Mouse (Mus musculus) forebrain, embryonic 15.5 days (tissue): Measurements from ENCODE around the gene Olfr430. TPM values are rescaled to one million over a fixed set of nuclear protein-coding genes. Genes with fewer than 3 reads are reported as not detected.

Experiments
- ATAC-seq: fragments of 200-750 bp; cut with Nextera tagmentation; replicated peaks from 2 replicates; pipeline ENCODE4 v1.8.0; 2017; ENCODE audit warnings: mild to moderate bottlenecking, moderate TSS enrichment, moderate library complexity
- H3K27ac ChIP-seq: fragments of 300-500 bp; sonication (generic); replicated peaks from 2 replicates; pipeline ENCODE4 v1.5.1; 2015; ENCODE audit warnings: mild to moderate bottlenecking, inconsistent platforms
- H3K27me3 ChIP-seq: fragments of 300-500 bp; sonication (generic); 2 replicates; pipeline ENCODE4 v1.6.1; 2015; ENCODE audit warnings: inconsistent platforms
- H3K36me3 ChIP-seq: fragments of 300-500 bp; sonication (generic); 2 replicates; pipeline ENCODE4 v1.6.1; 2015; ENCODE audit warnings: mild to moderate bottlenecking, inconsistent platforms
- H3K4me1 ChIP-seq: fragments of 300-500 bp; sonication (generic); 2 replicates; pipeline ENCODE4 v1.6.1; 2015; ENCODE audit warnings: inconsistent platforms
- H3K4me2 ChIP-seq: fragments of 300-500 bp; sonication (generic); replicated peaks from 2 replicates; pipeline ENCODE4 v1.6.1; 2015; ENCODE audit warnings: mild to moderate bottlenecking, inconsistent platforms
- H3K4me3 ChIP-seq: fragments of 300-500 bp; sonication (generic); 2 replicates; pipeline ENCODE4 v1.5.1; 2015; ENCODE audit warnings: mild to moderate bottlenecking, inconsistent platforms
- H3K9ac ChIP-seq: fragments of 300-500 bp; sonication (generic); replicated peaks from 2 replicates; pipeline ENCODE4 v1.6.1; 2015; ENCODE audit warnings: mild to moderate bottlenecking, inconsistent platforms
- H3K9me3 ChIP-seq: fragments of 300-500 bp; sonication (generic); 2 replicates; pipeline ENCODE4 v1.6.1; 2016; ENCODE audit warnings: inconsistent platforms
- WGBS: fragments of 180-500 bp; shearing (Covaris S2); methylation state at CpG from one replicate; pipeline ENCODE4 v1.1.7; 2015; ENCODE audit warnings: mixed read lengths; 5-methylcytosine and 5-hydroxymethylcytosine counted together
- polyA plus RNA-seq: library from polyadenylated mRNA; unstranded; fragments of >200 nt; fragmentation: Nextera tagmentation; extraction: Ambion mirVana; gene quantifications from 2 replicates; pipeline ENCODE4 v1.2.1, GENCODE M21; 2015

The Olfr430 gene
- polyA plus RNA-seq, 1 experiment from 2014 or later, result not detected

DNA sequence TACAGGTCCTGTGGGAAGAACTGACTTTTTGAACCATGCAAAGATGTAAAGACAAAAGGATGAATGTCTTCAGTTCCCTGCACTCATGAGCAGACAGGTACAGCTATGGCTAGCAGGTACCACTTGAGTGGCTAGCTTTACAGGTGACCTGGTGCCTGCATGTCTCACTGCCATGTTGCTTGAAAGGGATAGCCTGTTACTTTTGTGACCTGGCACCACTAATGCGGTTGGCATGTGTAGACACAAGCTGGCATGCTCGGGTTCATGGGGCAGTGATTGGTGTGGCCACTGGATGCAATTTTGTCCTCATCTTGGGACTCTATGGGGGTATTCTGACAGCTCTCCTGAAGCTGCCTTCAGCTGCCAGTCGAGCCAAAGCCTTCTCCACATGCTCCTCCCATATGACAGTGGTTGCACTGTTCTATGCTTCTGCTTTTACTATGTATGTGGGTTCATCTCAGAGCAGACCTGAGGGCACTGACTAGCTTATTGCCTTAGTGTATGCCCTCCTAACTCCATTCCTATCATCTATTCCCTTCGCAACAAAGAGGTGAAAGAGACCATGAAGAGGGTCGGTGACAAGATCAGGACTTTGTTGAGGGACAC is 14.4 kb upstream of the Olfr430 start:
- WGBS, result 80% methylated on average over 5 of the region's 5 CpGs
- no peak for ATAC-seq
- H3K4me2 ChIP-seq, result no peak overlapping the region

DNA sequence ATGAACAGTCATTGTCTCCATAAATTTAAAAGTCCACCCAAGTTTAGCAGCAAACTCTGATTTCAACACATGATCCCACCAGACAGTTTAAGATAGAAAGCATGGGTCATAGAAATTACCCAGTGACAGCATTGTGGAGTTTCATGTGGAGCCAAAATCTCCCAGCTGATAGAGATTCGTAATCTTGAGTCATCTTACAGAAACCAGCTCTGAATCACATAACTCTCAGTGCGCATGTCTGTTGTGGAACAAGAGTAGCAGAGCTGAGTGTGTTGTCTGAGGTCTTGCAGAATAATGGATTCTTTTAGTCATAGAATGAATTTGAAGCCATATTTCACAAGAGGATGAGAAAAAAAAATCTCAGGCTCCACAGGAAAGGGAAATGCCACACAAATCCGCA is 13.4 kb upstream of the Olfr430 start:
- H3K27me3 ChIP-seq, result no peaks in the 10 kb centered on the region
- ATAC-seq, result no peak
- H3K4me2 ChIP-seq, result no peak overlapping the region
- H3K4me1 ChIP-seq, result no peaks in the 10 kb centered on the region
- H3K9ac ChIP-seq, result no peak overlapping the region
- H3K4me3 ChIP-seq, result no peak overlapping the region
- WGBS, result 92% methylated on average over 3 of the region's 3 CpGs
- no peaks in the 10 kb centered on the region for H3K9me3 ChIP-seq
- no peaks in the 10 kb centered on the region for H3K36me3 ChIP-seq
- no peak overlapping the region for H3K27ac ChIP-seq

More for the DNA sequence above, 14.4 kb upstream of the Olfr430 start:
- Histone ChIP-seq H3K36me3 (no peaks in the 10 kb centered on the region), H3K4me1 (no peaks in the 10 kb centered on the region), H3K27ac (no peak overlapping the region), H3K27me3 (no peaks in the 10 kb centered on the region), H3K4me3 (no peak overlapping the region), H3K9me3 (no peaks in the 10 kb centered on the region), H3K9ac (no peak overlapping the region)

DNA sequence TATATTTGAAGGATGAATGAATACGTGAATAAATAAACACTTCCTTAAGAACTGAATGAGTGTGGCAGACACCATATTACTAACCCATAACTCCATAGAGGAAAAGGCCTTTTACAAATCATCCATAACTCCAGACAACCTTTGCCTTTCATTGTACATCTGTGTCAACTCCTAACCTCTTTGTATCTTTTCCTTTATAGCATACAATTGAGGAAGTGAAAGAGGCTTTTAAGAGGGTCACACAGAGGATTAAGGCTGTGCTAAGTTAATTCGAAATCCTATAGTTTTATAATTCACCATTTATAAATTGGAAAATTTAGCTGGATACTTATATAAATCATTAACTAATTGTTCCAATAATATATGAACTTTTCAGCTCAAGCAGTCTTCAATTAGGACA is 11.2 kb upstream of the Olfr430 start:
- Histone ChIP-seq H3K36me3 (no peaks in the 10 kb centered on the region), H3K27ac (no peak overlapping the region), H3K4me2 (no peak overlapping the region), H3K4me1 (no peaks in the 10 kb centered on the region), H3K9ac (no peak overlapping the region), H3K27me3 (no peaks in the 10 kb centered on the region), H3K9me3 (no peaks in the 10 kb centered on the region), H3K4me3 (no peak overlapping the region)
- ATAC-seq, result no peak
- 81% methylated on average over 2 of the region's 2 CpGs for WGBS

DNA sequence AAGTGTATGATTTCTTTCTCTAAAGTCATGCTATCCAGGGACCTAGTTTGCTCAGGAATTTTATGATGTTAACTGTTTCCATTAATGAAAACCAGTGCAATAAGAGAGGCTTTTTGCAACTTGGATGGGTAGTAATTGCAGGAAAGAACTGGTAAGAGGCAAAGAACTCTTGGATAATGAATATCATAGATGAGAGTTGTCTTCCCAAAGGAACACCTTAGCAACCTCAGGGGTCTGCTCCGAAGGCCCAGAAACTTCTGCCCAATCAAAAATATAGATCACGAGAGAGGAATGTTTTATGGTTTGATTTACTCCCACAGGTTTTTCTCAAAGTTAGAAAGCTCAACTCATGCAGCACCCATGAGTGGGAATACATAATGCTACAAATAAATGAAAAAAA is 17.6 kb downstream of the Olfr430 start, which contains the start of gene Olfr429:
Olfr429 (plus strand) TSS at position 301 of the 400 bp plus-strand sequence.
- no peak within 1 kb of the TSS for H3K4me3 ChIP-seq
- no peaks in the 10 kb centered on the region for H3K36me3 ChIP-seq
- H3K27ac ChIP-seq, result no peak within 1 kb of the TSS
- no peaks in the 10 kb centered on the region for H3K4me1 ChIP-seq
- H3K9ac ChIP-seq, result no peak within 1 kb of the TSS
- no peaks in the 10 kb centered on the region for H3K27me3 ChIP-seq
- no peak for ATAC-seq
- H3K9me3 ChIP-seq, result no peaks in the 10 kb centered on the region
- H3K4me2 ChIP-seq, result no peak within 1 kb of the TSS
- WGBS, result 92% methylated on average over 2 of the region's 2 CpGs

DNA sequence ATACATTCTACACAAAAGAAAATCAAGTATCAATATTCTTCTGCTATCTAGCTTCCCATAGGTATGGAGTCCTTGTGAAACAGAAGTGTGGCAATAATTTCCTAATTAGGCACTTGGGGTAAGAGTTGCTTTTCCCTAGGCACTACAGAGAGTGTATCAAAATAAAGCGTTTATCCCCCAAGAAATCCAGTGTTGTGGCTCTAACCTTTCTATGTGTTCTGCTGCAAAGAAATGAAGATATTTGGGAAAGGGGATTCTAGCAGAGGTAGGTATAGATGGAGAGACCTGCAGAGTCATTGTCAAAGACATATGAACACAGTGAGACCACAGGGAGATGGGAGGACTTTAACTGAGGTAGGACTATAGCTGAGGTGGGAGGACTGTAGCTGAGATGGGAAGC is 30.2 kb downstream of the Olfr430 start, which contains the start of gene Olfr427:
Olfr427 (plus strand) TSS at position 301 of the 400 bp plus-strand sequence.
- Histone ChIP-seq H3K36me3 (no peaks in the 10 kb centered on the region), H3K4me1 (no peaks in the 10 kb centered on the region), H3K4me2 (no peak within 1 kb of the TSS), H3K9ac (no peak within 1 kb of the TSS), H3K9me3 (no peaks in the 10 kb centered on the region), H3K27me3 (no peaks in the 10 kb centered on the region), H3K27ac (no peak within 1 kb of the TSS), H3K4me3 (no peak within 1 kb of the TSS)
- no peak for ATAC-seq
- 92% methylated on average over 1 of the region's 1 CpGs for whole genome bisulfite sequencing

DNA sequence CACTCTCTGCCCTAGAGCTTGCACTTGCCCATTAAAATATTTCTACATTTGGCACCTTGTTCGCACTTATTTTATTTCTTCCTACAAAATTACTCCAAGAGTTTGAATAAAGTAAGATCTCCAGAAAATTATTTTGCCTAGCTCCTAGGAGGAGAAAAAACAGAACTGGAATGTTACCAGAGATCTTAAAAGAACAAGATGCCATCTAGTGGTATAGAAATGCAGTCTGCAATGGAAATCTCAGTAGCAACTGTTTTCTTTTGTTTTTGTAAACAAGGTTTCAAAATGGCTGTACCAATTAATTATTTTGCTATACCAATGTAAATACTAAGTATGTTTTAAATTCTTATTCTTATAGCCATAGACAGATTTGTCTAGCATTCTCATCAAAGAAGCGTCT is 37.3 kb downstream of the Olfr430 start:
- no peaks in the 10 kb centered on the region for H3K27me3 ChIP-seq
- no peaks in the 10 kb centered on the region for H3K9me3 ChIP-seq
- H3K36me3 ChIP-seq, result no peaks in the 10 kb centered on the region
- H3K27ac ChIP-seq, result no peak overlapping the region
- 72% methylated on average over 2 of the region's 2 CpGs for WGBS
- no peak overlapping the region for H3K4me2 ChIP-seq
- no peak overlapping the region for H3K9ac ChIP-seq
- no peak overlapping the region for H3K4me3 ChIP-seq
- ATAC-seq, result no peak
- no peaks in the 10 kb centered on the region for H3K4me1 ChIP-seq

DNA sequence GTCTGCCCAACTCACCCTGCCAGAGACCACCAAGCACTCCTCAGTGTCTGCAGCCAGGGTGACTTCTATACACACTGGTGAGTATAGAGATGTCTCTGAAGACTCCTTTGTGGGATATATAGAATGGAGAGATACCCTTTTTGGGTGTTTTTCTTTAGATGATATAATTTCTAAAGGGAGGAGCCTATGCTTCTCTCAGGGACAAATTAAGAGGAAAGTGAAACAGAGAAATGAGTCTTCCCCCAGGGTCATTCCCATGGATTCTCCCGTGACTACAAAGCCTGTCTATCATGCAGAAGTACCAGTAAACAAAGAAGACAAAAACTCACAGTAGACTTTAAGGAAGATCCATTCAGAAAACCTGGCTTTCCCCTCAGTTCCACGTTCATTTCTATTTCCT is 54.7 kb downstream of the Olfr430 start, which contains the start of gene Olfr231:
Olfr231 (minus strand) TSS at position 101 of the 400 bp plus-strand sequence.
- Histone ChIP-seq H3K4me2 (no peak within 1 kb of the TSS), H3K27me3 (no peaks in the 10 kb centered on the region), H3K27ac (no peak within 1 kb of the TSS), H3K9ac (no peak within 1 kb of the TSS), H3K9me3 (no peaks in the 10 kb centered on the region), H3K36me3 (no peaks in the 10 kb centered on the region), H3K4me3 (no peak within 1 kb of the TSS), H3K4me1 (no peaks in the 10 kb centered on the region)
- WGBS, result 48% methylated on average over 2 of the region's 2 CpGs
- no peak for ATAC-seq

Other genes starting within 250 kb of the Olfr430 start
- gene Ifi211, start 153.6 kb upstream of the Olfr430 start, polyA plus RNA-seq, result 0.19 TPM in 2 replicates
- 2.4 and 3.5 TPM in 2 replicates for gene Mndal, start 124.1 kb upstream of the Olfr430 start, polyA plus RNA-seq
- 2.3 and 2.7 TPM in 2 replicates for gene Ifi203, start 123.9 kb upstream of the Olfr430 start, polyA plus RNA-seq
- gene Ifi202b, start 83.9 kb upstream of the Olfr430 start, polyA plus RNA-seq, result not detected in 2 replicates
- not detected in 2 replicates for gene Ifi205, start 34.8 kb upstream of the Olfr430 start, polyA plus RNA-seq
- gene Olfr433, start 25.9 kb upstream of the Olfr430 start, polyA plus RNA-seq, result not detected in 2 replicates
- gene Olfr432, start 17.4 kb upstream of the Olfr430 start, polyA plus RNA-seq, result not detected in 2 replicates
- gene Olfr429, start 17.7 kb downstream of the Olfr430 start, polyA plus RNA-seq, result not detected in 2 replicates
- gene Olfr427, start 30.3 kb downstream of the Olfr430 start, polyA plus RNA-seq, result not detected in 2 replicates
- not detected in 2 replicates for gene Olfr231, start 54.6 kb downstream of the Olfr430 start, polyA plus RNA-seq
- gene Olfr424, start 64.9 kb downstream of the Olfr430 start, polyA plus RNA-seq, result not detected in 2 replicates
- gene Olfr420, start 89.0 kb downstream of the Olfr430 start, polyA plus RNA-seq, result not detected in 2 replicates
- gene Spta1, start 106.2 kb downstream of the Olfr430 start, polyA plus RNA-seq, result 0.08 and 0.13 TPM in 2 replicates
- not detected in 2 replicates for gene Olfr419, start 185.5 kb downstream of the Olfr430 start, polyA plus RNA-seq